Mouse (Mus musculus): ENCODE measurements around the gene Efr3b. TPM values are rescaled to one million over a fixed set of nuclear protein-coding genes. Genes with fewer than 3 reads are reported as not detected.

Efr3b gene
- polyA plus RNA-seq (2021; fragmentation: Nextera tagmentation): 29.4 and 35.3 TPM in 2 replicates
- long read RNA-seq, experiment 1, full-length matches to known transcripts: 1 of 39 reads
- long read RNA-seq, experiment 1, partial matches to known transcripts: 0 of 39 reads
- long read RNA-seq, experiment 1, other reads (novel, unspliced or antisense): 38 of 39 reads
- long read RNA-seq, experiment 2, partial matches to known transcripts: 3 of 41 reads
- long read RNA-seq, experiment 2, other reads (novel, unspliced or antisense): 38 of 41 reads

DNA sequence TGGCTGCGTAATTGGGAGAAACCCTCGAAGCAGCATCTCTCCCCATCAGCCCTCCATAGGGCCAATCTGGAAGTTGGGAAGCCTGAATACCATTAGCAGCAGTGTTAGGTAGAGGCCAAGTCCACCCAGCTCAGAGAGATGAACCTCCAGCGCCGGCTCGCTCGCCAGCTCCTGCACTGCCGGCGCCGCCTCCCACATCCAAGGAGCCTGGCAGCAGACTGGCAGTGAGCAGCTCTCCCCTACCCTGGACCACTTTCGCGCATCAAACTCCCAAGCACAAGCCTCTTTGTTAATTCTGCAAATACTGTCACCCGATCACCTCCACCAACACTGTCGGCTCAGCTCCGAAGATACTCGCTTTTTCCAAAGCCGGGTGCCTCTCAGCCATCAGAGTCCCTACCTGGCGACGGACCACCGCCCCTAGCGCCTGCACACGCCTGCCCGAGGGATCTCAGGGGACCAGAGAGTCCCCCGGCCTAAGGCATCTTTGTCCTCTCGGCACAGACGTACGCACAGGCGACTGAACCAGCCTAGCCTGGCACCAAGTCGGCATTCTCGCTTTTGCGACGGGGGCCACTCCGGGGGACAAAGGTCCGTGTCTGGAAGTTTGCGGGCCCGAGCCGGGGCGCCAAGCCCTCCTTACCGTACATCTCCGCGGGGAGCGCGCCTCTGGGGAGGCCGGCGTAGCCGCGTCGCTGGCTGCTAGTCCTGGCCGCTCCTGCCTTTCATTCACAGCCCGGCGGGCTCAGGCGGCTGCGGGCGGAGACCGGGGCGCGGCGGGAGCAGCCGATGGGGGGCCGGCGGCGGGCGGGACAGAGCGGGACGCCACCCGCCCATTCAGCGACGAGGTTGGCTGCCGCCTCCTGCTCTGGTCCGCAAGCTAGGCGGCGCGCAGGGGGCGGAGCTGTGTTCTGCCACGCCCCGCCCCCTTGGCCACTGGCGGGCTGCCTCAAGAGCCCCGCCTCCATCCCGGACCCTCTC, at the start of gene Efr3b:
Efr3b (minus strand) TSS at position 855 of the 981 bp plus-strand sequence.

DNA sequence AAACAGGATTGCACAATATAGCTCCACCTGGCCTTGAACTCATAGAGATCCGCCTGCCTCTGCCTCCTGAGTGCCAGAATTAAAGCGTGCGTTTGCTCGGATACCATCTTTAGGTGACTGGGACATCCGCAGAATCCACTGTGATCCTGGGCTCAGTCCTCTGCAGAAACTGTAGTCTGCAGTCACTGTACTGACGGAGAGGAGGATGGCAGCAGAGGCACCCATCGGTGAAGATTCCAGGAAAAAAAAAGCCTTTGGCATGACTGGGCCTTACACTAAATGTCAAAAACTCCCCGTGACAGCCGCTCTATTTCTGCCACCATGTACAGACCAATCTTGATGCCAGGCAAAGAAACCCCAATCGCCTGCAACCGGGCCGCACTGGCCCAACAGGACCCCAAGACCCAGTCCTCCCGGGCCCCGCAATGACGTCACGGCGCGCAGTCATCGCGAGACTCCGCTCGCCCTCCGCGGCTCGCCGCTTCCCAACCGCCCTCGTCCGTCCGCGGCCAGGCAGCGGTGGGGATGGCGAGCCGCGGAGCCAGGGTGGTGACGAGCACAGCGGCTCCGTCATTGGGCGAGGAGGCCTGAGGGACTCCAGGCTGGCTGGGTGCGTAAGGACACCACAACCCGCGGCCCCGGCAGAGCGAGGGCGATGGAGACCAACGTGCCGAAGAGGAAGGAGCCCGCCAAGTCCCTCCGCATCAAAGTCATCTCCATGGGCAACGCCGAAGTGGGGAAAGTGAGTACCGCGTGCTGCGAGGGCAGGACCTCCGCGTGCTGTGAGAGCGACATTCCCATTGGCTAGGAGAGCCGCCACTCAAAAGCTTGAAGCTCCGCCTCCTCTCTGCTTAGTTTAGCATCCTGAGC, 43.7 kb upstream of the Efr3b start, which contains the start of gene Dnajc27:
Dnajc27 (plus strand) TSS at position 452 of the 870 bp plus-strand sequence.

GRCm38 (mm10) chr12:3954651-3955050, 84.1 kb downstream of the Efr3b start, which contains the start of gene Pomc:
Gene Pomc, plus strand, starts transcription at chr12:3954951.

Other genes starting within 250 kb of the Efr3b start
- gene Dnmt3a, start 232.9 kb downstream of the Efr3b start, polyA plus RNA-seq (2021; fragmentation: Nextera tagmentation): 14.6 and 30.6 TPM in 2 replicates
- 6.3 and 6.6 TPM in 2 replicates for gene Pomc, start 84.0 kb downstream of the Efr3b start, polyA plus RNA-seq (2021; fragmentation: Nextera tagmentation)
- gene Dnajc27, start 43.7 kb upstream of the Efr3b start, polyA plus RNA-seq (2021; fragmentation: Nextera tagmentation): 38.7 and 46.2 TPM in 2 replicates
- 14.3 and 20.9 TPM in 2 replicates for gene Adcy3, start 94.2 kb upstream of the Efr3b start, polyA plus RNA-seq (2021; fragmentation: Nextera tagmentation)
- 8.8 and 11.4 TPM in 2 replicates for gene Ptrhd1, start 195.1 kb upstream of the Efr3b start, polyA plus RNA-seq (2021; fragmentation: Nextera tagmentation)
- 0.88 and 1.5 TPM in 2 replicates for gene Cenpo, start 195.4 kb upstream of the Efr3b start, polyA plus RNA-seq (2021; fragmentation: Nextera tagmentation)

All from left cerebral cortex, adult 6 months (tissue).